Mouse (Mus musculus): ENCODE results near the gene Tnfrsf1b.

- TF ChIP-seq POLR2A (IDR thresholded peaks at IDR 0.05; ENCODE audit: insufficient read length, low read depth) (no peak), MYOG (IDR thresholded peaks at IDR 0.05; ENCODE audit: control insufficient read depth in 1 of 3, insufficient read depth in 1 of 3, insufficient read length in 2 of 3, low read depth in 2 of 3) (no peak), USF1 (IDR thresholded peaks at IDR 0.05; ENCODE audit: low read depth) (no peak), MYOD1 (IDR thresholded peaks at IDR 0.05; ENCODE audit: control insufficient read depth in 1 of 3, insufficient read length in 2 of 3, low read depth in 2 of 3) (no peak), E2F4 (IDR thresholded peaks at IDR 0.05; ENCODE audit: insufficient read depth) (no peak), POLR2AphosphoS2 (IDR thresholded peaks at IDR 0.05; ENCODE audit: insufficient read length, low read depth) (no peak), MAX (IDR thresholded peaks at IDR 0.05; ENCODE audit: low read depth) (no peak), TCF12 (IDR thresholded peaks at IDR 0.05; ENCODE audit: insufficient read depth, poor library complexity, severe bottlenecking) (no peak), CEBPB (IDR thresholded peaks at IDR 0.05; ENCODE audit: insufficient read depth, poor library complexity, severe bottlenecking) (no peak), REST (IDR thresholded peaks at IDR 0.05; ENCODE audit: insufficient read depth, insufficient read length) (no peak), TCF3 (IDR thresholded peaks at IDR 0.05; ENCODE audit: insufficient read length, low read depth) (no peak)
Measured at GRCm38 (mm10) chr4:145217837-145218236, 28.8 kb downstream of the Tnfrsf1b start.
